Mouse (Mus musculus) cerebellum, adult 18-20 months (tissue): ENCODE results near the gene Olfr20.
"Not testable (repeated sequence)": the region's sequence is repeated elsewhere in the genome, so short reads cannot be mapped to it uniquely, and the experiment has no call there.

Source experiments
- DNase-seq, 2 experiments: peaks; one replicate each; pipeline ENCODE4 v3.0.0; 2021

Olfr20 gene

GRCm38 (mm10) chr11:73350483-73350882, at the start of gene Olfr20:
Gene Olfr20, plus strand, starts transcription at chr11:73350783.
- no peak for DNase-seq

- DNase-seq: no peak
Measured at GRCm38 (mm10) chr11:73303123-73303522, 47.5 kb upstream of the Olfr20 start.

- no peak for DNase-seq
Measured at GRCm38 (mm10) chr11:73315961-73316360, 34.6 kb upstream of the Olfr20 start.

- not testable (repeated sequence) for DNase-seq
Measured at GRCm38 (mm10) chr11:73318581-73318980, 32.0 kb upstream of the Olfr20 start.

- not testable (repeated sequence) for DNase-seq
Measured at GRCm38 (mm10) chr11:73321064-73321463, 29.5 kb upstream of the Olfr20 start.

GRCm38 (mm10) chr11:73323906-73324830, 26.4 kb upstream of the Olfr20 start:
- DNase-seq: no peak

- no peak for DNase-seq
Measured at GRCm38 (mm10) chr11:73326485-73326886, 24.1 kb upstream of the Olfr20 start.

- DNase-seq: no peak
Measured at GRCm38 (mm10) chr11:73327361-73327760, 23.2 kb upstream of the Olfr20 start.

- no peak for DNase-seq
Measured at GRCm38 (mm10) chr11:73329442-73329841, 21.1 kb upstream of the Olfr20 start, which contains the start of the genes Aspa, Gm49340 and Spata22. Gene Aspa, minus strand, starts transcription at chr11:73329596. Gene Gm49340, plus strand, starts transcription at chr11:73329741. Gene Spata22, plus strand, starts transcription at chr11:73329741.

- no peak for DNase-seq
Measured at GRCm38 (mm10) chr11:73333357-73333756, 17.2 kb upstream of the Olfr20 start.

GRCm38 (mm10) chr11:73336919-73337318, 13.7 kb upstream of the Olfr20 start:
- no peak for DNase-seq

- DNase-seq: no peak
Measured at GRCm38 (mm10) chr11:73370946-73371345, 20.4 kb downstream of the Olfr20 start, which contains the start of gene Olfr376. Gene Olfr376, plus strand, starts transcription at chr11:73371246.

- DNase-seq: no peak
Measured at GRCm38 (mm10) chr11:73395374-73395773, 44.8 kb downstream of the Olfr20 start.

- DNase-seq: no peak
Measured at GRCm38 (mm10) chr11:73399514-73399913, 48.9 kb downstream of the Olfr20 start, which contains the start of gene Olfr1. Gene Olfr1, minus strand, starts transcription at chr11:73399614.
